23 mouse cellular contexts compared by ENCODE assay signal in genomic region chr10:7802519-7803140, GRCm38 (mm10). TPM values are rescaled to one million over a fixed set of nuclear protein-coding genes. Genes with fewer than 3 reads are reported as not detected.
"Had no signal": no experiment of that assay in that cellular context is flagged by ENCODE, and none has a peak within 500 bp of the region (broad histone marks: within the 10 kb centered on the region; RNA-seq: fewer than 3 reads in every experiment).

No protein-coding gene starts in this region.

- H3K9ac ChIP-seq: heart, embryonic 13.5 days; heart, embryonic 15.5 days; hindbrain, embryonic 13.5 days; hindbrain, embryonic 15.5 days; kidney, embryonic 15.5 days; limb, embryonic 13.5 days; limb, embryonic 15.5 days; liver, embryonic 12.5 days; liver, embryonic 14.5 days had no signal

- H3K27ac ChIP-seq: heart, adult 2 months; heart, embryonic 13.5 days; heart, embryonic 15.5 days; hindbrain, embryonic 13.5 days; hindbrain, embryonic 15.5 days; hindbrain, postnatal 0 days; kidney, embryonic 15.5 days; kidney, postnatal 0 days; limb, embryonic 13.5 days; limb, embryonic 15.5 days; liver, embryonic 12.5 days; liver, embryonic 14.5 days had no signal

- H3K9me3 ChIP-seq: heart, embryonic 13.5 days; heart, embryonic 15.5 days; hindbrain, embryonic 13.5 days; hindbrain, embryonic 15.5 days; kidney, embryonic 15.5 days; limb, embryonic 13.5 days; limb, embryonic 15.5 days; liver, embryonic 12.5 days had no signal

- H3K4me1 ChIP-seq: heart, embryonic 13.5 days; heart, embryonic 15.5 days; hindbrain, embryonic 13.5 days; hindbrain, embryonic 15.5 days; kidney, embryonic 15.5 days; limb, embryonic 13.5 days; limb, embryonic 15.5 days; liver, embryonic 12.5 days had no signal

- DNase-seq: gastrocnemius, postnatal 14 days; gastrocnemius, postnatal 36 days; heart, adult 2 months; heart, postnatal 4 days; kidney, adult 11 months; kidney, adult 2 months; kidney, adult 9 months; kidney, postnatal 14 days; kidney, postnatal 36 days; layer of hippocampus, postnatal 36 days; left cerebral cortex, postnatal 4 days had no signal

- H3K4me3 ChIP-seq: heart, adult 2 months; heart, embryonic 13.5 days; heart, embryonic 15.5 days; hindbrain, embryonic 13.5 days; hindbrain, embryonic 15.5 days; kidney, embryonic 15.5 days; limb, embryonic 13.5 days; limb, embryonic 15.5 days; liver, embryonic 12.5 days had no signal

- H3K27me3 ChIP-seq: heart, embryonic 13.5 days; heart, embryonic 15.5 days; hindbrain, embryonic 13.5 days; hindbrain, embryonic 15.5 days; kidney, embryonic 15.5 days; limb, embryonic 13.5 days; limb, embryonic 15.5 days; liver, embryonic 12.5 days had no signal

- ATAC-seq: hindbrain, postnatal 0 days; intestine, embryonic 16.5 days; liver, embryonic 12.5 days had no signal

RNA-seq across cellular contexts. Expression of gene Zc3h12d, which starts 29.6 kb away (rescaled TPM):
- total RNA-seq: gastrocnemius, postnatal 14 days had no signal
